Mouse (Mus musculus) adrenal gland, postnatal 25 days (tissue): ENCODE data around the gene Pink1. TPM values are rescaled to one million over a fixed set of nuclear protein-coding genes. Genes with fewer than 3 reads are reported as not detected.

ENCODE experiments used
- DNase-seq: peaks from one replicate; pipeline ENCODE4 v3.0.0; 2021; ENCODE audit warnings: mixed read lengths
- total RNA-seq: library from RNA; stranded (reverse); gene quantifications from 2 replicates; pipeline ENCODE4 v1.2.3, GENCODE M21; 2021

Gene Pink1
- total RNA-seq, 1 experiment from 2014 or later: 201 TPM

DNA sequence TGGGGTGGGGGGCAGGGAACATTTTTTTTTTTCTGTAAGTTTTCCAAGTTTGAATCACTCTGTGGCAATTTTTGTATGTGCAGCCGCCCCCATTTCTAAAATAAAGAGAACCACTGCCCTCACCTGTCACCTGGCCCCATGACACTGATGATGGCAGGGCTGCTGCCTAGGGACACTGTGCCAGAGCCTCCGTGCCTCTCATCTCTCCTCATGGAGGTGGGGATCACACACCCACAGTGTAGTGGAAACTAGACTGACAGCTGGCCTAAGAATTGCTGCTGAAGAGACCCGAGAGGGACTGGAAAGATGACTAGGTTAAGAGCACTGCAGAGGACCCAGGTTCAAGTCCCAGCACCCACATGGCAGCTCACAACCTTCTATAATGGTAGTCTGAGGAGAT lies 14.0 kb downstream of the Pink1 start:
- no peak for DNase-seq

DNA sequence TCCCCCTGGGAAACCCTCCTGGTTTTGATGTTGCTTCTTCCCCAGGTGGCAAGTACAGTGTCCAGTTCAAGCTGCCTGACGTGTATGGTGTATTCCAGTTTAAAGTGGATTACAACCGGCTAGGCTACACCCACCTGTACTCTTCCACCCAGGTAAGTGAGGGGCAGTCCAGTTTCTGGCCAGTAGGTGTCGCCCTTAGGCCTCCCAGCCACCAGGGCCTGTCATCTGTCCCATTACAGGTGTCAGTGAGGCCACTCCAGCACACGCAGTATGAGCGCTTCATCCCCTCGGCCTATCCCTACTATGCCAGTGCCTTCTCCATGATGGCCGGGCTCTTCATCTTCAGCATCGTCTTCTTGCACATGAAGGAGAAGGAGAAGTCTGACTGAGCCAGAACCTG lies 14.5 kb downstream of the Pink1 start:
- DNase-seq: peak; percentile 38

DNA sequence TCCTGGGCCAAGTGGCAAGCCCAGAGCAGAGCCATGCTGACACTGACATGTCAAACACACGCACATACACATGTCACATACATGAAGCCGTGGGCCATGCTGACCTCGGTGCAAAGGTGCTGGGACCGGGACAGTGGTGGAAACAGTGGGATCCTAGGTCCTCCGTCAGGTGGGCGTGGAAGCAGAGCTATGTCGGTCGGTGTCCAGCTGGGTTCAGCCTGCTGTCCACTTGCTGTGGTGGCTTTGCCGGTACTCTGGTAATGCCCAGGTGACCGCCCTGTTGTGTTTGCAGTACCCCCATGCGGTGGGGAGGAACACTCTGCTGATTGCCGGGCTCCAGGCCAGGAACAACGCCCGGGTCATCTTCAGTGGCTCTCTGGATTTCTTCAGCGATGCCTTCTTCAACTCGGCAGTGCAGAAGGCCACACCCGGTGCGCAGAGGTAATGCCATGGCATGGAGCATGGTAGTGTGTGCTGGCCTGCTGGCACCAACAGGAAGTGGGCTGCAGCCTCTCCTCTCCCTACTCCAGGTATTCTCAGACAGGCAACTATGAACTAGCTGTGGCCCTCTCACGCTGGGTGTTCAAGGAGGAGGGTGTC lies 15.7 kb downstream of the Pink1 start:
- no peak for DNase-seq

DNA sequence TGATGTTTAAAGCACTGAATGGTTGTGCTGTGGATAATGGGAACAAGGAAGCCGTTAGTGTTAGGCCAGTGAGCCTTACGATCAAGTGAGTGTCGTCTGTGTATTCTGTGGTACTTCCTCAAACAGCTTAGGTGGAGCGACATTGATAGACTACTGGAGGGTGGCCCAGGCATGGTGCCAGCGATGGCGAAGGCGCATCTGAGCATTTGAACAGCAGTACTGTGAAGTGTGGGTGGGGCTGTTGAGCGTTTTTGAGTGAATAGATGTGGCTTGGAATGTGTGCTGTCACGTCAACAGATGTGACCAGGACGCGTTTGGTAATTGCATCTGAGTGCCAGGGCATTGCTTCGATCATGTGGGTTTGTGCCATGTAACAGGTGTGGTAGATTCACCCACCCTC lies 18.4 kb downstream of the Pink1 start:
- no peak for DNase-seq

DNA sequence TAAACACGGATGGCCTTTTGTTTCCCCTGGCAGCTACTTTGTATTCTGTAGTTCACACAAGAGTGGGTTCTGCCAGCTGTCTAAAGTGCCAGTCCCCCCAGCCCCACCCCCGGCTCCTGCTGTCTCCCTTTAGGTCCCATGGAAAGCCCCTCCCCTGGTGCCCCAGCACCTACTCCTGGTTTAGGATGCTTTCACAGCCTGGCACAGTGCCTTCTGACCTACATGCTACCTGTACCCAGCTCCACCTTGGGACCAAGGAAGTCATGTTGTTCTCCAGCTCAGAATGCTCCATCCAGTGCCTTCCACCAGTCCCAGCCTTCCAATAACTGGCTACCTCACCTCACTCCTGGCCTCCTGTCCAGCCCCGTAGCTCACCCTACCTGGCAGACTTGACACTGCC lies 19.1 kb downstream of the Pink1 start:
- DNase-seq: no peak

DNA sequence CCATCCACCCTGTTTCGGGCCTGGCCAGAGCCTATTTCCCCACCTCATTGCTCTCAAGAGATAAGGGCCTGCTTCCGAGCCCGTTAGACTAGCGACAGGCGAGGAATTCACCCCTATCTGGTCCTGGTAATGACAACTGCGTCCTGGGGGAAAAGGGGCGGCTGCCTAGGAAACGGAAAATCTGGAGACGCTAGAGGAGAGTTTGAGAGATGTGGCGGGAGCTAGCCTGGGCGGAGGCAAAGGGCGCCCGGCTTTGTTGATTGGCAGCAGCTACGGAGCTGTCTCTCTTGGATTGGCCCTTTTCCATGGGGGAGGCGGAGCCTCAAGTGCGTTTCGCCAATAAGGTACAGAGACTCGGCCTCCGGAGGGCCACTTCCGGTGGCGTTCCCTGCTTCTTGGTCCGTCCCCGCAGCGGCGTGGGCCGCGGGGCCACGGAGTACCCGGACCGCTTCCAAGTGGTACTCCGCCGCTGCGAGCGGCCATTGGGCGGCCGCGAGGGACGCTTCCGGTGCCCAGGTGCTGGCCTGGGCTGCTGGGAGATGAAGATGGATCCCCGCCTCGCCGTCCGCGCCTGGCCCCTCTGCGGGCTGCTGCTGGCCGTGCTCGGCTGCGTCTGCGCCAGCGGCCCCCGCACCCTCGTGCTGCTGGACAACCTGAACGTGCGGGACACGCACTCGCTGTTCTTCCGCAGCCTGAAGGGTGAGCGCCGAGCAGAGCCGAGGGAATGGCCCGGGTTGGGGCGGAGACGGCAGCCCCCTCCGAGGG lies 21.6 kb downstream of the Pink1 start, which contains the start of gene Ddost:
TSS of gene Ddost (plus strand) at position 391 of the 765 bp plus-strand sequence.
- peak; percentile 95 for DNase-seq

DNA sequence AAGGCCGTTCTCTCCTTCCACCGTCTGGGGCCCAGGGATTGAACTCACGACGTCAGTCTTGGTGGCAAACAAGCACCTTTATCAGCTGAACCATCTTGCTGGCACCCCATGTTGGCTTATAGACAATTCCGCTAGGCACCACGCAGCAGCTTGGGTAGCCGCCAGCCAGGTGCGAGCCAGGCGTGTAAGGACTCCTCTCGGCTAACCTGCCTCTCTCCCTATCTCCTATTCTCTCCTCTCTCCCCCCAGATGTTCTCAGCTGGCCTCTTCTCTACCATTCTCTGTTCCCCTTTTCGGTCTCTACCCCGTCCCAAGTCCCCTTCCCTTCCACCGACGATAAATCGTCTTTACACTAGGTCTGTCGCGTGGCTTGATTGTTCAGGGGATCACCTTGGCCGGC lies 22.4 kb downstream of the Pink1 start:
- DNase-seq: no peak

DNA sequence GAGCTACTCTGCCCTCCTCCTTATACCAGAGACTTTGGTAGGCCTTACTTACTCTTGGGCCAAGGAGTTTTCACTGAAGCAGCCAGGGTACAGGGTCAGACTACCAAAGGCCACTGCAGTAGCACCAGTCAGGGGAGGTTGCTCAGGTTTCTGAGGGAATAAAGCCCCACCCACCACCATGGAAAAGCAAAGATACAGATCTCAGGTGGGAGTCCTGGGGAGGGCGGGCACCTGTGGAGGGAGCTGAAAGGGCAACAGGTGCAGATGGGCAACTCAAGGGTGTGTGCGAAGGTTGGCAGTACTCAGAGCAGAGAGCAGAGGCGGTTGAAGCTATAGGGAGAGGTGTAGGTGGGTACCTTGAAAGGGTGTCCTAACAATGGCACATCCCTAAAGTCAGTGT lies 23.1 kb downstream of the Pink1 start:
- no peak for DNase-seq

DNA sequence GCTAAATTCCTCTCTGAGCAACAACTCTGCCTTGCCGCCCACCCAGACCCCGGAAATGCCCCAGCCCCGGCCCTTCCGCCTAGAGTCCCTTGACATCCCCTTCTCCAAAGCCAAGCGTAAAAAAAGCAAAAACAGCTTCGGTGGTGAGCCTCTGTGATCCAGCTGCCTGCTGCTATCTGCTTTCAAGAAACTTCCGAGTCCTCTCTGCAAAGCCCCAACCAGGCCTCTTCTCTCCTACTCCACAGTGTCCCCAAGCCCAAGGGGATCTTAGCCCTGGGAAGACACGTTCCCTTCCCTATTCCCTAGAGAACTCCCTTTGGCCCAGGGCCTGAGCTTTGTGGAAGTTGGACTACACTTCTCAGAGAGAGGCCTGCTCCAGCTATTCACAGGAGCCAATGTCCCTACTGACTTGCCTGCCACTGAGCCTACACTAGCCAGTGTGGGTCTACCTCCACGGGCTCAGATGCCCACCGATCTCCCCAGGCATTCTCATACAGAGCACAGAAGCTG lies 24.8 kb downstream of the Pink1 start:
- no peak for DNase-seq

DNA sequence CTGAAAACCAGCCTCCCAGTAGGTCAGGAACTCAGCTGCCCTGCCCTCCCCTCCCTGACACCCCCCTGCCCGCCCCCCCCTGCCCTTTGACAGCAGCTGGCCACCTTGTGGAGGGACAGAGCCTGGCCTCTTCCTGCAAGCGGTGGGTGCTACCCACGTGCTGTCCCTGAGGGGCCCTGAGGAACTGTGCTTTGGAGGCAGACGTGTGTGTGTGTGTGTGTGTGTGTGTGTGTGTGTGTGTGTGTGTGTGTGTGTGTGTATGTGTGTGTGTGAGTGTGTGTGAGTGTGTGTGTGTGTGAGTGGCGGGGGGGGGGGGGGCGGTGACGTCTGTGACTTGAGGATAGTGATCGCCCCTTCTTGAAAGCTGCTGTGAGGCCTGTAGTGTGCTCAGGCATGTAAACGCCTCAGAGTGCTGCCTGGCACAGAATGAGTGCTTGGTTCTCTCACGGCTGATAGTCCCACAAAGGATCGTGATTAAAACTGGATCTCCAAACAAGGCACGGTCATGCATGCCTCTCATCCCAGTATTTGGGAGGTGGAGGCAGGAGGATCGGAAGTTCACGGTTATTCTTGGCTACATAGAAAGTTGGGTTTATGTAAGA lies 32.1 kb downstream of the Pink1 start:
- DNase-seq: no peak

DNA sequence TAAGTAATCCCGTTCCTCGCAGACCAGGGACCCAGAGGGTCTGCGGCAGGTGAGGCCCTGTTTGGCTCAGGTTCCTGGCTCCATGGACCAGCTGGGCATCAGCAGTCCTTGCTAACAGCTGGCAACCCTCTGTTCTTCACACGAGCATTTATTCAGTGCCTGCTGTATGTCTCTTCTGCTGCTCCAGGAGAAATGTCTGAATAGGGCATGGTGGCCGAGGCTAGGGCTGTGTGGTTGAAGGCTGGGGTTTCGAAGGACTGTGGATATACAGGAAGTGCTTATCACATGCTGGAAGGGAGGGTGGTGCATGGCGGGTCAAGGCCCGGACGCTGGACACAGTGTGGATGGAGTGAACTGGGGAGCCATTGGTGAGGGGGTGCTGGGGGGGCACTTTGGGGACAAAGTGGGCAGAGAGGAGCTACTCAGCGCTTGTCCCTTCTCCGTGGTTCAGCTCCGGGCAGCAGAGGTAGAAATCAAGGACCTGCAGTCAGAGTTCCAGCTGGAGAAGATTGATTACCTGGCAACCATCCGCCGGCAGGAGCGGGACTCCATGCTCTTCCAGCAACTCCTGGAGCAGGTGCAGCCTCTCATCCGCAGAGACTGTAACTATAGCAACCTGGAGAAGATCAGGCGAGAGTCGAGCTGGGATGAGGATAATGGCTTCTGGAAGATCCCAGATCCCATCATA lies 32.7 kb downstream of the Pink1 start:
- DNase-seq: no peak

DNA sequence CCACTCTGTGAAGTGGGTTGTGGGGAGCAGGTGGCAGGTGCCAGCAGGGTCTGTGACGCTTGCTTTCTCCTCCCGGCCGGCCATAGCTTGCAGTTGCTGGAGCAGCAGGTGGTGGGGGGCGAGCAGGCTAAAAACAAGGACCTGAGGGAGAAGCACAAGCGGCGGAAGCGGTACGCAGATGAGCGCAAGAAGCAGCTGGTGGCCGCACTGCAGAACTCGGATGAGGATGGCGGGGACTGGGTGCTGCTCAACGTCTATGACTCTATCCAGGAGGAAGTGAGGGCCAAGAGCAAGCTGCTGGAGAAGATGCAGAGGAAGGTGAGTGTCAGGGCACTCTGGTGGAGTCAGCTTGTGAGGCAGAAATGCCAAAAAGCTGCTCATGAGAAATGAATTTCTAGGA lies 34.1 kb downstream of the Pink1 start:
- no peak for DNase-seq

DNA sequence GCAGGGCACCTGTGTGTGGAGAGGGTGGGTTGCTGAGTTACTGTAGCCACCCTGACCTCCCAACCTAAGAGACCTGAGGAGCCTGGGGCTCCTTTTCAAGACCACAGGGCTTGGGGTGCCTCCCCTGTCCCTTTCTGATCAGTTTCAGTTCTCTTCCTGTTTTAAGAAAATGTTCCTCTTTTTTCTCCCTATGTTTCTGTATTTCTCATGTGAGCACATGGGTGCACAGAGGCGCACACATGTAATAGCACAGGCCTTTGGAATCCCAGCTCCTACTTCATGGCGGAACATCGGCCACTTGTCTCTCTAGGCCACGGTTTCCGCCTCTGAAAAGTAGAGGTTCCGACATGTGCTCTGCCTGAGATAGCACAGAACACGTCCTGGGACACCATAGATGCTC lies 37.4 kb downstream of the Pink1 start:
- no peak for DNase-seq

DNA sequence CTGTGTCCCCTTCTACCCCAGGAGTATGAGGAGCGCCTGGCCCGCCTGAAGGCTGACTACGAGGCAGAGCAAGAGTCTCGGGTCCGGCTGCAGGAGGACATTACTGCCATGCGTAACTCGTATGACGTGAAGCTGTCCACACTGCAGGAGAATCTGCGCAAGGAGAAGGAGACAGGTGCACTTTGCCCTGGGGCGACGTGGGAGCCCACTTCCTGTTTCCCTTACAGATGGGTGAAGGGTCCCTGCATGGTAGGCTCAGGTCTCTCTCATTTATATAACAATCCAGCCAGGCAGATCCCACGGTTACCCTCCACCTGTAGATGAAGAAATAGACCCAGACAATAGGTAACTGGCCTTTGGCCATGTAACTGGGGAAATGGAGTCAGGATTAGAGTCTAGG lies 39.7 kb downstream of the Pink1 start:
- no peak for DNase-seq

DNA sequence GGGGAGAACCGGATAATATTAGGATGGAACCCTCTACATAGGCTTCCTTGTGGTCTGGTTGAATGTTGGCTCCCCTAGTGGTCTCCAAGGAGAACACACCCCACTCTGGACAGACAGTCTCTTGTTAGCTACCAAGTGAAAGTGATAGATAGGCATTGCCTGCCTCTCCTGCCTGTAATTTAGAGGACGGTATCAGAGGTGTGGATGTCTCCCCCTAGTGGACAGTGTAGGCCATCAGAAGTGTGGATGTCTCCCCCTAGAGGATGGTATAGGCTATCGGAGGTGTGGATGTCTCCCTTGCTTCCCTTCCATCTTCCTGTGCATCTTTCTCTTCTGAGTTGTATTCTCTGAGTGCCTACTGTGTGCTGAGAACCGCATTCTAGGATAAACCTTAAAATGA lies 43.3 kb downstream of the Pink1 start:
- peak; percentile 30 for DNase-seq

DNA sequence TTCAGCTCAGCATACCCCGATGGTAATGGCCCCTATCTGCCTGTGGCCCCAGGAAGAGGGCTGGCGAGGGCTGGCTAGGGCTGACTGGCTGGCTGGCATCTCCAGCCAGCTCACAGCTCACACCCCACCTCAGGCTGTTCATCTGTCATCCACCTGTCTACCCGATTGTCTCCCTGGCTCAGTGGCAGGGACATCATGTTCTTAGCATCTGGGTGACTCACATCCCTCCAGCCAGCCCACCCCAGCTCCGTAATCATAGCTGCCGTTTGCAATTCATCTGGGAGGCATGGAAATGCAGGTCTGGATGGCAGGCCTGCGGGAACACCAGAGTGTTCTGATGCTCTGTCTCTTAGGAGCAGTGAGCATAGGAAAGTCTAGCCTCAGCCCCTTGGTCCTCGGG lies 47.8 kb downstream of the Pink1 start:
- no peak for DNase-seq

DNA sequence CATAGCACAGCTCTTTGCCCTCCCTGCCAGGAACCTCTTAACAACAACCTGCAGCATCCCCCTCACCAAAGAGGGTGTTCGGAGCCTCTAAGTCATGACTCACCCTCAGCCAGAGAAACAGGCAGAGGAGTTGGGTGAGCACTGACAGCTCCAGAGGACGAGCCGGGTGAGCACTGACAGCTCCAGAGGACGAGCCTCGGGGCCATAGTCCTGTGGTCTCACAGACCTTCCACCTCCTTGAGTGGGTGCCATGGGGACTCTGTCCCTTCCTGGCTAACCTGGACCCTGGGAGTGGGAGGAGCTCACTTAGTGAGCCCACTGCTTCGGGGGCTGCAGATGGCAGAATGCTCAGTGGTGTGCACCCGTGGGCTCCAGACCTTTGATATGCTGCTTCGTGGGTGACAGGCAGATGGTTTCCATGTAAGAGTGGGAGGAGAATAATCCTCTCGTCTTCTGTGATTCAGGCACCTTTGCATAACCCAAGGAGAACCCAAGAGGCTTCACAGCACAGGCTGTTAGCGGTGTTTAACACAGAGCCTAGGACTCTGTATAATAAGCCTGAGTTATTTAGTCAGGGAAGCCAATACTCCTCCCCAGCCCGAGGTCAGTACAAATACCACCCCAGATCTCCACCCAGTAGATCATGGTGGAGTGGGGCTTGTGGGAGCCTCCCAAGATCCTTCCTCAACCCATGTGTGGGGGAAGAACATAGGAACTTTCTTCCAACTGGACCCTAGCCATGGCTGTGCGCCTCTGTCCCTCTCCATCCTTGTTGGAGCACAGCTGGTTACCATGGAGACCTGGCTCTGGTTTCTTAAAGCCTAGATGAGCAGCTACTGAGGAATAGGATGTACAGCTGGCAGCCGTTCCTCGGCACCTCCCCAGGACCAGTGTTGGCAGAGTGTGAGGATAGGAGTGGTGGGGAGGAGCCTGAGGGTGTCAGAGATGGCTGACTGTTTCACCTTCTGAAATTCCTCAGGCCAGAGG lies 53.8 kb downstream of the Pink1 start:
- no peak for DNase-seq

DNA sequence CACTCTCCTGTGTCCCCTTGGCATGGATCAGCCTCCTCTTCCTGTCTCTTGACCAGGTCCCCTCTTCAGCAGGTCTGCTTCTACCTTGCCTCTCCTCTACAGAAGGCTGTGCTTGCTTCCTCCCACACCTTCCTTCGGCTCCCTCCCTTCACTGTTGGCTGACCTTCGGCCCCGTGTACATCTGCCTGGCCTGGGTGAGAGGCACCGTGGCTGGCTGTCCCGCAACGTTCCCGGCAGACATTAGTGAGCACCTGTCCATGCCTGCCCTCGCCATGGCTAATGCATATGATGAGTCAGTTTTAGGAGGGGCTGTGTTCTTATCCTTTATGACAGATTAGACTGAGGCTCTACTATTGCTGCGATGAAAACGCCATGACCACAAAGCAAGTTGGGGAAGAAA lies 58.2 kb downstream of the Pink1 start:
- no peak for DNase-seq
